Mouse (Mus musculus) hindbrain, embryonic 15.5 days (tissue): ENCODE results near the gene Slc25a13. TPM values are rescaled to one million over a fixed set of nuclear protein-coding genes. Genes with fewer than 3 reads are reported as not detected.

ENCODE experiments used
- ATAC-seq: fragments of 200-750 bp; cut with Nextera tagmentation; 2 replicates; pipeline ENCODE4 v1.8.0; 2017; ENCODE audit warnings: low read depth, moderate number of reproducible peaks, moderate TSS enrichment; ENCODE audit not compliant: low FRiP score
- H3K27ac ChIP-seq: fragments of 300-500 bp; sonication (generic); replicated peaks from 2 replicates; pipeline ENCODE4 v1.5.1; 2015; ENCODE audit warnings: mild to moderate bottlenecking, inconsistent platforms
- H3K27me3 ChIP-seq: fragments of 300-500 bp; sonication (generic); 2 replicates; pipeline ENCODE4 v1.6.1; 2015; ENCODE audit warnings: control low read depth, inconsistent platforms
- H3K36me3 ChIP-seq: fragments of 300-500 bp; sonication (generic); 2 replicates; pipeline ENCODE4 v1.6.1; 2015; ENCODE audit warnings: control low read depth, inconsistent platforms
- H3K4me1 ChIP-seq: fragments of 300-500 bp; sonication (generic); replicated peaks from 2 replicates; pipeline ENCODE4 v1.6.1; 2015; ENCODE audit warnings: control low read depth, inconsistent platforms
- H3K4me2 ChIP-seq: fragments of 300-500 bp; sonication (generic); 2 replicates; pipeline ENCODE4 v1.6.1; 2015; ENCODE audit warnings: moderate library complexity, mild to moderate bottlenecking, inconsistent platforms
- H3K4me3 ChIP-seq: fragments of 300-500 bp; sonication (generic); 2 replicates; pipeline ENCODE4 v1.5.1; 2015; ENCODE audit warnings: mild to moderate bottlenecking, inconsistent platforms
- H3K9ac ChIP-seq: fragments of 300-500 bp; sonication (generic); 2 replicates; pipeline ENCODE4 v1.6.1; 2015; ENCODE audit warnings: inconsistent platforms
- H3K9me3 ChIP-seq: fragments of 300-500 bp; sonication (generic); 2 replicates; pipeline ENCODE4 v1.6.1; 2016; ENCODE audit warnings: control low read depth, inconsistent platforms
- WGBS: fragments of 180-500 bp; shearing (Covaris S2); methylation state at CpG from one replicate; pipeline ENCODE4 v1.1.7; 2015; 5-methylcytosine and 5-hydroxymethylcytosine counted together
- polyA plus RNA-seq: library from polyadenylated mRNA; unstranded; fragments of >200 nt; fragmentation: Nextera tagmentation; extraction: Ambion mirVana; gene quantifications from 2 replicates; pipeline ENCODE4 v1.2.1, GENCODE M21; 2015

The Slc25a13 gene
- polyA plus RNA-seq, 1 experiment from 2014 or later: 5.3 TPM

GRCm38 (mm10) chr6:6125620-6126019 is 91.4 kb downstream of the Slc25a13 start:
- H3K4me1 ChIP-seq: no peaks in the 10 kb centered on the region
- no peak overlapping the region for H3K4me3 ChIP-seq
- no peaks in the 10 kb centered on the region for H3K9me3 ChIP-seq
- H3K36me3 ChIP-seq: no peaks in the 10 kb centered on the region
- H3K27me3 ChIP-seq: no peaks in the 10 kb centered on the region
- H3K27ac ChIP-seq: no peak overlapping the region
- ATAC-seq: no peak
- H3K9ac ChIP-seq: no peak overlapping the region
- no peak overlapping the region for H3K4me2 ChIP-seq
- WGBS: 74% methylated on average over 3 of the region's 3 CpGs

DNA sequence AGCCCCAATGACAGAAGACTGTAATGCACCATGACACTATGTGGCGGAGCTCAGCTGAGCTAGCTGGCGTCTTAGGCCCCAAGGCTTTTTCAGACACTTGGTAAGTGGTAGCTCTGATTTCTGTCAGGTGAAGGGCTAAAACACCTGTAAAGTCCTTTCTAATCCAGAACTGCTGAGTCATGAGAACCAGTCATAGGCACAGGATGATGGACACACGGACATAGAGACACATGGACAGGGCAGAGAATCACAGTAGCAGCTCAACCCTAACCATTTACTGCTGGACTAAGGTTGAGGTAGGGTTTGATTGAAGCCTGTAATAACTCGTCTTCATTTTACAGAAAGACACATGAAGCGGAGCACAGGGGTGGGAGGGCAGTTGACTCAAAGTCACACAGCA is 95.1 kb downstream of the Slc25a13 start:
- 92% methylated on average over 5 of the region's 5 CpGs for WGBS
- Histone ChIP-seq H3K27ac (no peak overlapping the region), H3K9ac (no peak overlapping the region), H3K4me1 (no peaks in the 10 kb centered on the region), H3K4me2 (no peak overlapping the region), H3K27me3 (no peaks in the 10 kb centered on the region), H3K4me3 (no peak overlapping the region), H3K36me3 (no peaks in the 10 kb centered on the region), H3K9me3 (no peaks in the 10 kb centered on the region)
- ATAC-seq: no peak

- no peak for ATAC-seq
- no peaks in the 10 kb centered on the region for H3K4me1 ChIP-seq
- H3K27me3 ChIP-seq: no peaks in the 10 kb centered on the region
- H3K36me3 ChIP-seq: no peaks in the 10 kb centered on the region
- 92% methylated on average over 4 of the region's 4 CpGs for WGBS
- H3K27ac ChIP-seq: no peak overlapping the region
- no peak overlapping the region for H3K4me3 ChIP-seq
- no peaks in the 10 kb centered on the region for H3K9me3 ChIP-seq
- no peak overlapping the region for H3K9ac ChIP-seq
- no peak overlapping the region for H3K4me2 ChIP-seq
Observed at GRCm38 (mm10) chr6:6120841-6121240, 96.1 kb downstream of the Slc25a13 start.

DNA sequence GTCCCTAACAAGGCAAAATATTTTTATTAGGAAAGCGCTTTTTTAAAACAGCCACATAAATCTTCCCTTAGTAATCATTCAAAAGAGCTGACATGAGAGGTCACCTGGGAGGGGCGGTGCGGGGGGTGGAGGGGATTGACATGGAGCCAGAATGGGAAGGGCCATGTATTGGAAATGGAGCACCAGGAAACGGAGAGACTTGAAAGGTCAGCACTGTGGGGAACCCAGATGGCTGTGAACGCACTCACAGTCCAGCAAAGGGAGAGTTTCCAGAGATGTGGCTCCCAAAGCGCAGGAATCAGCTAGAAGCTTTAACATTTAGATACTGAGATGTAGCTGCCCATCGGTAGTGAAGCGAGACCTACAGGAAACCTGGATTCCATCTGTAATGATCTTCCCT is 101.2 kb downstream of the Slc25a13 start:
- H3K9me3 ChIP-seq: no peaks in the 10 kb centered on the region
- H3K27ac ChIP-seq: no peak overlapping the region
- ATAC-seq: no peak
- 77% methylated on average over 8 of the region's 8 CpGs for WGBS
- no peaks in the 10 kb centered on the region for H3K27me3 ChIP-seq
- no peak overlapping the region for H3K4me2 ChIP-seq
- no peak overlapping the region for H3K4me3 ChIP-seq
- H3K9ac ChIP-seq: no peak overlapping the region
- no peaks in the 10 kb centered on the region for H3K36me3 ChIP-seq
- H3K4me1 ChIP-seq: no peaks in the 10 kb centered on the region

DNA sequence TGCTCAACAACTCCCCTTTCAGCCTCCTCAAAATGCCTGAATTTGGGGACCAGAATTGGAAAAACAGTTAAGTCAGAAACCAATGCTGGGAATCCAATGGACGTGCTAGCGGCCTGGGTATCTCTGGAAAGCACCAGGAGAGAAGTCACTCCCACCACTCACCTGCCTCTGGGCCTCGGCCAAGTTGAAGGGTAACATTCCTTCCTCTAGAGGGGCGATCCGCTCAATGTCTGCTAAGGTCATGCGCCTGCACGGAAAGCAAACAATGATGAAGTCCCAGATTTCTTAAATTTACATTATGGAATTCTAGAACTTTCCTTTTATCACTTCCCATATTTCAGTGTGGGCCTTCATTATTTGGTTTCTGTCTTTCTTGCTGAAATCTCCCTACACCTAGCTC is 103.2 kb downstream of the Slc25a13 start:
- H3K36me3 ChIP-seq: no peaks in the 10 kb centered on the region
- no peak overlapping the region for H3K4me3 ChIP-seq
- H3K9ac ChIP-seq: no peak overlapping the region
- H3K9me3 ChIP-seq: no peaks in the 10 kb centered on the region
- no peak overlapping the region for H3K4me2 ChIP-seq
- no peak overlapping the region for H3K27ac ChIP-seq
- no peaks in the 10 kb centered on the region for H3K4me1 ChIP-seq
- no peak for ATAC-seq
- H3K27me3 ChIP-seq: no peaks in the 10 kb centered on the region
- WGBS: 94% methylated on average over 7 of the region's 7 CpGs

- 60% methylated on average over 10 of the region's 10 CpGs for WGBS
Observed at GRCm38 (mm10) chr6:6112767-6113528, 104.0 kb downstream of the Slc25a13 start.

GRCm38 (mm10) chr6:6107419-6107966 is 109.5 kb downstream of the Slc25a13 start:
- Histone ChIP-seq H3K4me3 (no peak overlapping the region), H3K4me1 (no peaks in the 10 kb centered on the region), H3K27ac (no peak overlapping the region), H3K36me3 (no peaks in the 10 kb centered on the region), H3K27me3 (no peaks in the 10 kb centered on the region), H3K9ac (no peak overlapping the region), H3K4me2 (no peak overlapping the region), H3K9me3 (no peaks in the 10 kb centered on the region)
- 45% methylated on average over 5 of the region's 5 CpGs for WGBS
- ATAC-seq: no peak

More at GRCm38 (mm10) chr6:6112767-6113528, 104.0 kb downstream of the Slc25a13 start:
- Histone ChIP-seq H3K9ac (no peak overlapping the region), H3K36me3 (no peaks in the 10 kb centered on the region), H3K27me3 (no peaks in the 10 kb centered on the region), H3K9me3 (no peaks in the 10 kb centered on the region), H3K27ac (no peak overlapping the region), H3K4me3 (no peak overlapping the region), H3K4me1 (no peaks in the 10 kb centered on the region), H3K4me2 (no peak overlapping the region)
- ATAC-seq: no peak

DNA sequence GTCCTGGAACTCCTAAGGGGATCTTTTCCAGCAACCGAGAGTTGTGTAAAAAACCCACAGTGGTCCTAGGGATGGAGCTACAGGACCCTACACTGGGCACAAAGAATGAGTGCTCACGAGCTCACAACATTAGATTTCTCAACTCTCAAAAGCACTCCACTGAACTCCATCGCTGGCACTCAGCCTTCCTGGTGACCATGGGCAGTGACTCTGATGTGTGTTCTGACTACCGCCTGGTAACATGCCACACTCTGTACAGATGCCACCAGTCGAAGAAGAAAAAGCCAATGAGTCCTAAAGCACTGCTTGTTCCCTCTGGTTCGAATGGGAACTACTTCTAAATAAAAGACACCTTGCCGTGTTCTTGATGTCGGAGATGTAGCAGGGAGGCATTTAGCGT is 111.4 kb downstream of the Slc25a13 start:
- H3K4me2 ChIP-seq: no peak overlapping the region
- no peak for ATAC-seq
- no peaks in the 10 kb centered on the region for H3K27me3 ChIP-seq
- no peak overlapping the region for H3K4me3 ChIP-seq
- 82% methylated on average over 9 of the region's 9 CpGs for WGBS
- no peaks in the 10 kb centered on the region for H3K36me3 ChIP-seq
- no peak overlapping the region for H3K27ac ChIP-seq
- no peak overlapping the region for H3K9ac ChIP-seq
- H3K4me1 ChIP-seq: no peaks in the 10 kb centered on the region
- H3K9me3 ChIP-seq: no peaks in the 10 kb centered on the region

- no peaks in the 10 kb centered on the region for H3K27me3 ChIP-seq
- no peak overlapping the region for H3K4me3 ChIP-seq
- H3K9me3 ChIP-seq: no peaks in the 10 kb centered on the region
- ATAC-seq: no peak
- 57% methylated on average over 2 of the region's 2 CpGs for WGBS
- H3K27ac ChIP-seq: no peak overlapping the region
- no peaks in the 10 kb centered on the region for H3K4me1 ChIP-seq
- H3K4me2 ChIP-seq: no peak overlapping the region
- H3K9ac ChIP-seq: no peak overlapping the region
- H3K36me3 ChIP-seq: no peaks in the 10 kb centered on the region
Observed at GRCm38 (mm10) chr6:6103469-6103868, 113.5 kb downstream of the Slc25a13 start.

GRCm38 (mm10) chr6:6101605-6102004 is 115.4 kb downstream of the Slc25a13 start:
- H3K4me3 ChIP-seq: no peak overlapping the region
- no peaks in the 10 kb centered on the region for H3K27me3 ChIP-seq
- H3K9ac ChIP-seq: no peak overlapping the region
- WGBS: 66% methylated on average over 4 of the region's 4 CpGs
- H3K9me3 ChIP-seq: no peaks in the 10 kb centered on the region
- no peak overlapping the region for H3K27ac ChIP-seq
- no peaks in the 10 kb centered on the region for H3K36me3 ChIP-seq
- H3K4me2 ChIP-seq: no peak overlapping the region
- no peaks in the 10 kb centered on the region for H3K4me1 ChIP-seq
- no peak for ATAC-seq

GRCm38 (mm10) chr6:6100892-6101480 is 116.0 kb downstream of the Slc25a13 start:
- Histone ChIP-seq H3K36me3 (no peaks in the 10 kb centered on the region), H3K27me3 (no peaks in the 10 kb centered on the region), H3K9me3 (no peaks in the 10 kb centered on the region), H3K27ac (no peak overlapping the region), H3K4me1 (no peaks in the 10 kb centered on the region), H3K4me3 (no peak overlapping the region), H3K9ac (no peak overlapping the region), H3K4me2 (no peak overlapping the region)
- no peak for ATAC-seq
- WGBS: 85% methylated on average over 9 of the region's 9 CpGs

GRCm38 (mm10) chr6:6093978-6094377 is 123.0 kb downstream of the Slc25a13 start:
- Histone ChIP-seq H3K9me3 (no peaks in the 10 kb centered on the region), H3K27me3 (no peaks in the 10 kb centered on the region), H3K4me1 (no peaks in the 10 kb centered on the region), H3K4me2 (no peak overlapping the region), H3K27ac (no peak overlapping the region), H3K9ac (no peak overlapping the region), H3K4me3 (no peak overlapping the region), H3K36me3 (no peaks in the 10 kb centered on the region)
- no peak for ATAC-seq
- 84% methylated on average over 3 of the region's 3 CpGs for WGBS
